Mouse (Mus musculus): ENCODE data around the gene 2010003K11Rik. TPM values are rescaled to one million over a fixed set of nuclear protein-coding genes. Genes with fewer than 3 reads are reported as not detected.
A peak's percentile ranks its signal among the peaks of the same experiment; 100 is the strongest.

2010003K11Rik gene
- polyA plus RNA-seq, 1 experiment from 2014 or later: 0.12 TPM

- no peak overlapping the region; the same call in 1 of the 2 replicates for H3K9ac ChIP-seq (ENCODE audit: low read length)
- no peaks in the 10 kb centered on the region for H3K9me3 ChIP-seq (replicated peaks; ENCODE audit: control insufficient read depth, low read length)
- H3K4me1 ChIP-seq (ENCODE audit: control insufficient read depth, insufficient read depth, low read length): peaks cover 9% of the 10 kb centered on the region
- 65% methylated on average over 10 of the region's 10 CpGs for WGBS
- no peak overlapping the region for H3K27ac ChIP-seq (ENCODE audit: low read length)
- H3K4me3 ChIP-seq (ENCODE audit: low read length): no peak overlapping the region
- H3K36me3 ChIP-seq (ENCODE audit: control insufficient read depth, insufficient read depth): no peaks in the 10 kb centered on the region
- no peaks in the 10 kb centered on the region; the same call in 1 of the 2 replicates for H3K27me3 ChIP-seq (ENCODE audit: control insufficient read depth, insufficient read depth, low read length)
- H3K4me2 ChIP-seq (ENCODE audit: low read depth, low read length): no peak overlapping the region
- no peak for ATAC-seq (replicated peaks; ENCODE audit: extremely low read depth, insufficient read depth, low FRiP score)
Measured at GRCm38 (mm10) chr19:4491080-4491695, 7.2 kb downstream of the 2010003K11Rik start.

- no peak overlapping the region for H3K27ac ChIP-seq (ENCODE audit: low read length)
- no peak overlapping the region for H3K9ac ChIP-seq (ENCODE audit: low read length)
- H3K4me3 ChIP-seq (ENCODE audit: low read length): no peak overlapping the region
- no peaks in the 10 kb centered on the region for H3K27me3 ChIP-seq (ENCODE audit: control insufficient read depth, insufficient read depth, low read length)
- 35% methylated on average over 2 of the region's 2 CpGs for WGBS
- H3K9me3 ChIP-seq (replicated peaks; ENCODE audit: control insufficient read depth, low read length): no peaks in the 10 kb centered on the region
- no peak overlapping the region for H3K4me2 ChIP-seq (ENCODE audit: low read depth, low read length)
- no peaks in the 10 kb centered on the region for H3K36me3 ChIP-seq (ENCODE audit: control insufficient read depth, insufficient read depth)
- ATAC-seq (replicated peaks; ENCODE audit: extremely low read depth, insufficient read depth, low FRiP score): no peak
- H3K4me1 ChIP-seq (ENCODE audit: control insufficient read depth, insufficient read depth, low read length): peaks cover 9% of the 10 kb centered on the region
Measured at GRCm38 (mm10) chr19:4487877-4488276, 10.5 kb downstream of the 2010003K11Rik start.

DNA sequence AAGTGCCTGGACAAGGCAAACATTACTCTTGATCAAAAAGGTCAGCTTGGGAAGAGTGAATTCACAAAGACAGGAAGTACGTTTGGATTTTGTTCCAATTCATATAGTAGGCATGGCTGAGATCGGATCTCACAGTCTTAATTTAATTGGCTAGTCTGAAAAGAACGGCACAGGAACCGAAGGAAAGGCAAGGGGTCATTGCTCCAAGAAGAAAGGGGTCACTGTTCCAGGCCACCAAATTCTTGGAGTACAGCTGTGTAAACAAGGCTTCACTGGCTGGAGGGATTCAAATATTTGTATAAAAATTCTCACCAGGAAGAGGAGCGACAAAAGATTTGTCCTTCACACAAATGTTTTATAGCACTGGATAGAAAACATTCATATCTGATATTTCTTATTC lies 13.4 kb downstream of the 2010003K11Rik start:
- Histone ChIP-seq H3K9ac (ENCODE audit: low read length) (no peak overlapping the region), H3K27me3 (ENCODE audit: control insufficient read depth, insufficient read depth, low read length) (no peaks in the 10 kb centered on the region), H3K36me3 (ENCODE audit: control insufficient read depth, insufficient read depth) (no peaks in the 10 kb centered on the region), H3K27ac (ENCODE audit: low read length) (no peak overlapping the region), H3K9me3 (replicated peaks; ENCODE audit: control insufficient read depth, low read length) (no peaks in the 10 kb centered on the region), H3K4me1 (ENCODE audit: control insufficient read depth, insufficient read depth, low read length) (peaks cover 9% of the 10 kb centered on the region), H3K4me2 (ENCODE audit: low read depth, low read length) (no peak overlapping the region), H3K4me3 (ENCODE audit: low read length) (no peak overlapping the region)
- 43% methylated on average over 5 of the region's 5 CpGs for WGBS
- no peak for ATAC-seq (replicated peaks; ENCODE audit: extremely low read depth, insufficient read depth, low FRiP score)

GRCm38 (mm10) chr19:4482111-4482859 lies 16.1 kb downstream of the 2010003K11Rik start:
- no peak overlapping the region for H3K27ac ChIP-seq (ENCODE audit: low read length)
- H3K27me3 ChIP-seq (ENCODE audit: control insufficient read depth, insufficient read depth, low read length): peaks cover under 1% of the 10 kb centered on the region; the same call in 1 of the 2 replicates
- no peak overlapping the region for H3K4me2 ChIP-seq (ENCODE audit: low read depth, low read length)
- no peak overlapping the region for H3K4me3 ChIP-seq (ENCODE audit: low read length)
- no peaks in the 10 kb centered on the region for H3K36me3 ChIP-seq (ENCODE audit: control insufficient read depth, insufficient read depth)
- no peak for ATAC-seq (replicated peaks; ENCODE audit: extremely low read depth, insufficient read depth, low FRiP score)
- no peaks in the 10 kb centered on the region for H3K9me3 ChIP-seq (replicated peaks; ENCODE audit: control insufficient read depth, low read length)
- H3K9ac ChIP-seq (ENCODE audit: low read length): no peak overlapping the region
- peaks cover 6% of the 10 kb centered on the region for H3K4me1 ChIP-seq (ENCODE audit: control insufficient read depth, insufficient read depth, low read length)
- 82% methylated on average over 3 of the region's 3 CpGs for WGBS

GRCm38 (mm10) chr19:4481326-4481725 lies 17.1 kb downstream of the 2010003K11Rik start:
- Histone ChIP-seq H3K36me3 (ENCODE audit: control insufficient read depth, insufficient read depth) (no peaks in the 10 kb centered on the region), H3K4me2 (ENCODE audit: low read depth, low read length) (no peak overlapping the region), H3K9ac (ENCODE audit: low read length) (no peak overlapping the region), H3K27ac (ENCODE audit: low read length) (no peak overlapping the region), H3K4me3 (ENCODE audit: low read length) (no peak overlapping the region), H3K4me1 (ENCODE audit: control insufficient read depth, insufficient read depth, low read length) (peaks cover 8% of the 10 kb centered on the region), H3K9me3 (replicated peaks; ENCODE audit: control insufficient read depth, low read length) (no peaks in the 10 kb centered on the region), H3K27me3 (ENCODE audit: control insufficient read depth, insufficient read depth, low read length) (peaks cover 10% of the 10 kb centered on the region)
- 23% methylated on average over 4 of the region's 4 CpGs for WGBS
- ATAC-seq (replicated peaks; ENCODE audit: extremely low read depth, insufficient read depth, low FRiP score): no peak

DNA sequence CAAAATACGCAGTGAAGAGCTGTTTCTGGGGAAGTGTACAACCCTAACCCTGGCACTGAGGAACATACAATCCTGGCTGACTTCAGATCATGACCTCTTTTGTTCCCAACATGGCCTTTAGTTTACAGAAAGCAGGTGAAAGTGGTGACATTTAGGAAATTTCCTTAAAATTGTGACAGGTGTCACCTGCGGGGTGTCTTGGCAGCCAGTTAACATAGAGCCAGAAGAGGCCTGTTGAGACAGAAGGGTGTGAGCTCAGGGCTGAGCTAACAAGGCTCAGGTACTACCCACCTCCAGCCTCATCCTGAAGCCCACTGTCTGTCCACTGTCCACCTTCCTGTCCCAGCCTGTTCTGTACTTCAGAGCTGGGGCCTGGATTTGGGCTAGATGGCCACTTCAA lies 18.3 kb downstream of the 2010003K11Rik start:
- H3K36me3 ChIP-seq (ENCODE audit: control insufficient read depth, insufficient read depth): no peaks in the 10 kb centered on the region
- no peaks in the 10 kb centered on the region for H3K9me3 ChIP-seq (replicated peaks; ENCODE audit: control insufficient read depth, low read length)
- H3K9ac ChIP-seq (ENCODE audit: low read length): no peak overlapping the region
- no peak overlapping the region for H3K27ac ChIP-seq (ENCODE audit: low read length)
- no peak overlapping the region for H3K4me3 ChIP-seq (ENCODE audit: low read length)
- H3K4me2 ChIP-seq (ENCODE audit: low read depth, low read length): no peak overlapping the region
- ATAC-seq (replicated peaks; ENCODE audit: extremely low read depth, insufficient read depth, low FRiP score): no peak
- H3K4me1 ChIP-seq (ENCODE audit: control insufficient read depth, insufficient read depth, low read length): peaks cover 8% of the 10 kb centered on the region
- WGBS: 79% methylated on average over 2 of the region's 2 CpGs
- H3K27me3 ChIP-seq (ENCODE audit: control insufficient read depth, insufficient read depth, low read length): peaks cover 21% of the 10 kb centered on the region

DNA sequence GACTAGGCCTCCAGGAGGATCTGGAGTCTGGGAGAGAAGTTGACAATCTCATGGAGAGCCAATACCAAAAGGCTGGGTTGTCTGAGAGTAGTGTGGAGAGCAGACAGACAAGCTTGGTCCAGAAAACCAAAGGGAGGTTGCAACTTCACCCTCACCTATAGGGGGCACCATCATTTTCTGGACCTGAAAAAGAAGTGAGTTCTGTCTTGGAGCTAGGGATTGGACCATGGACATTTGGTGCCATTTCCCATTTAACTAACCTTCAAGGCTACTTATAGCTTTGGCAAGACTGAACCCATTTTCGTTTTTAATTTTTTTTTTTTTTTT lies 20.2 kb downstream of the 2010003K11Rik start:
- 38% methylated on average over 1 of the region's 1 CpGs for WGBS
- peak overlapping the region; percentile 51 for H3K4me2 ChIP-seq (ENCODE audit: low read depth, low read length)

DNA sequence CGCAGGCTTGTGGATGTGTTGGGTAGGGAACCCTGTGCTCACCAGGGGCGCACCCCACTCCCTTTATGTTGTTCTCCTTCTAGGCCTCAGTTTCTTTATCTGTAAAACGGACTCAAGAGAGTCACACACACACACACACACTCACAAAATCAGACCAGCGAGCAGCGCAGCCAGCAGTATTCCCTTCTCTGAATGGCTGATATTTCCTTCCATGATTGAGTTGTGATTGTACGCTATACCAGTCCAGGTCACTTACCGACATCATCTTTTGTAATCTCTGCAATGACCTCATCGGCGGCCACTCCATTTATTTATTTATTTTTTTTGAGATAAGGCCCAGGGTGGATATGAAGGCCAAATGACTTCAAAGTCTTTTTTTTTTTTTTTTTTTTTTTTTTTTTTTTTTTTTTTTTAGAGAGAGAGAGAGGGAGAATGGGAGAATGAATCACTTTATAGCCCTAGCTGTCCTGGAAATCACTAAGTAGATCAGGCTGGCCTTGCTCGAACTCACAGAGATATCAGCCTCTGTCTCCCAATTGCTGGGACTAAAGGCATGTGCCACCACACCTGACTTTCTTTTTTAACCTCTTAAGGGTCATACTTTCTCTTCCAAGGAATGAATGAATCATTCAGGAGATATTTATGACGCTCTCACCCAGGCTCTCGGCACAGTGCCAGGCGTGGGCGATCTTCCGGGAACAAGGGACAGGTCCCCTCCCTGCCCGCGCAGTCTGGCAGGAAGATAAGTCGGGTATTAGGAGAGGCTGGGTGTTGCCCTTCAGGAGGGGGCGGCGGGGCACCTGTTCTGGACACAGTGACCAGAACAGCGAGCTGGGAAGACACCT lies 20.8 kb downstream of the 2010003K11Rik start, which contains the start of gene Syt12:
Gene Syt12 (minus strand): TSS at position 103 of the 845 bp plus-strand sequence.
- peaks cover 8% of the 10 kb centered on the region for H3K4me1 ChIP-seq (ENCODE audit: control insufficient read depth, insufficient read depth, low read length)
- peak within 1 kb of the TSS; percentile 57 for H3K4me3 ChIP-seq (ENCODE audit: low read length)
- H3K36me3 ChIP-seq (ENCODE audit: control insufficient read depth, insufficient read depth): no peaks in the 10 kb centered on the region
- H3K9ac ChIP-seq (ENCODE audit: low read length): peak within 1 kb of the TSS; percentile 73
- WGBS: 7% methylated on average over 21 of the region's 21 CpGs
- ATAC-seq (replicated peaks; ENCODE audit: extremely low read depth, insufficient read depth, low FRiP score): 0 out of 2 replicates have a peak, but pooled peaks have one; percentile 11
- H3K27me3 ChIP-seq (ENCODE audit: control insufficient read depth, insufficient read depth, low read length): peaks cover 30% of the 10 kb centered on the region
- H3K27ac ChIP-seq (ENCODE audit: low read length): no peak within 1 kb of the TSS
- peak within 1 kb of the TSS; percentile 97 for H3K4me2 ChIP-seq (ENCODE audit: low read depth, low read length)
- H3K9me3 ChIP-seq (replicated peaks; ENCODE audit: control insufficient read depth, low read length): no peaks in the 10 kb centered on the region

More for the DNA sequence above, 20.2 kb downstream of the 2010003K11Rik start:
- H3K9me3 ChIP-seq (replicated peaks; ENCODE audit: control insufficient read depth, low read length): no peaks in the 10 kb centered on the region
- no peak overlapping the region for H3K9ac ChIP-seq (ENCODE audit: low read length)
- peaks cover 30% of the 10 kb centered on the region for H3K27me3 ChIP-seq (ENCODE audit: control insufficient read depth, insufficient read depth, low read length)
- peak overlapping the region; percentile 10; the same call in 1 of the 2 replicates for H3K4me3 ChIP-seq (ENCODE audit: low read length)
- peaks cover 8% of the 10 kb centered on the region for H3K4me1 ChIP-seq (ENCODE audit: control insufficient read depth, insufficient read depth, low read length)
- no peak overlapping the region for H3K27ac ChIP-seq (ENCODE audit: low read length)
- H3K36me3 ChIP-seq (ENCODE audit: control insufficient read depth, insufficient read depth): no peaks in the 10 kb centered on the region
- ATAC-seq (replicated peaks; ENCODE audit: extremely low read depth, insufficient read depth, low FRiP score): no peak
